Mouse (Mus musculus) heart, embryonic 10.5 days (tissue): ENCODE measurements around the gene Ctsk. TPM values are rescaled to one million over a fixed set of nuclear protein-coding genes. Genes with fewer than 3 reads are reported as not detected.

Source experiments
- polyA plus RNA-seq: library from polyadenylated mRNA; unstranded; fragments of >200 nt; fragmentation: Nextera tagmentation; extraction: Ambion mirVana; gene quantifications from 2 replicates; pipeline ENCODE4 v1.2.1, GENCODE M21; 2016

Gene Ctsk
- polyA plus RNA-seq, 1 experiment from 2014 or later: 4.2 TPM

Other genes starting within 250 kb of the Ctsk start
- 0.22 and 0.43 TPM in 2 replicates for gene Bnipl, start 248.1 kb upstream of the Ctsk start, polyA plus RNA-seq
- 26.2 and 27.0 TPM in 2 replicates for gene Mindy1, start 217.9 kb upstream of the Ctsk start, polyA plus RNA-seq
- 30.7 and 31.1 TPM in 2 replicates for gene Prune1, start 217.2 kb upstream of the Ctsk start, polyA plus RNA-seq
- 1.6 and 2.5 TPM in 2 replicates for gene Anxa9, start 192.1 kb upstream of the Ctsk start, polyA plus RNA-seq
- 147 TPM in 2 replicates for gene Cers2, start 184.5 kb upstream of the Ctsk start, polyA plus RNA-seq
- gene Setdb1, start 142.1 kb upstream of the Ctsk start, polyA plus RNA-seq: 33.0 and 42.8 TPM in 2 replicates
- gene 4930558C23Rik, start 96.4 kb upstream of the Ctsk start, polyA plus RNA-seq: not detected in 2 replicates
- 30.1 and 32.8 TPM in 2 replicates for gene Arnt, start 64.9 kb upstream of the Ctsk start, polyA plus RNA-seq
- 0.96 and 1.9 TPM in 2 replicates for gene Ctss, start 27.5 kb downstream of the Ctsk start, polyA plus RNA-seq
- gene Hormad1, start 60.4 kb downstream of the Ctsk start, polyA plus RNA-seq: 0.19 TPM in 1 of 2 replicates, not detected in the other
- gene Golph3l, start 89.7 kb downstream of the Ctsk start, polyA plus RNA-seq: 23.4 and 25.4 TPM in 2 replicates
- 59.3 and 67.2 TPM in 2 replicates for gene Ensa, start 125.7 kb downstream of the Ctsk start, polyA plus RNA-seq
- 37.7 and 50.2 TPM in 2 replicates for gene Mcl1, start 159.5 kb downstream of the Ctsk start, polyA plus RNA-seq
- gene Adamtsl4, start 188.7 kb downstream of the Ctsk start, polyA plus RNA-seq: 4.2 and 5.7 TPM in 2 replicates
- gene Ecm1, start 240.3 kb downstream of the Ctsk start, polyA plus RNA-seq: 76.8 and 109 TPM in 2 replicates